Mouse (Mus musculus) bone marrow macrophage, adult 2 months (primary cell): ENCODE measurements at regions not wholly inside any gene's neighbourhood (a gene's known extent, or its start where the extent isn't known, plus 50 kb on each side); places are given as distances from the start of the nearest gene placed in this dataset.

Experiments used
- CTCF ChIP-seq: IDR thresholded peaks from 2 replicates; pipeline ENCODE4 v1.5.1; 2012; ENCODE audit warnings: low read depth, mild to moderate bottlenecking, low read length, moderate library complexity
- POLR2A ChIP-seq: IDR thresholded peaks from 2 replicates; pipeline ENCODE4 v1.6.1; 2012; ENCODE audit warnings: mild to moderate bottlenecking, low read depth, low read length, borderline replicate concordance

- TF ChIP-seq CTCF (no peak), POLR2A (no peak)
Measured at GRCm38 (mm10) chr13:71263315-71263878, 421.8 kb upstream of the Adamts16 start.
